Mouse (Mus musculus): ENCODE results near the gene Ptchd3. TPM values are rescaled to one million over a fixed set of nuclear protein-coding genes. Genes with fewer than 3 reads are reported as not detected.

Ptchd3 gene
- polyA plus RNA-seq, 1 experiment = not detected

DNA sequence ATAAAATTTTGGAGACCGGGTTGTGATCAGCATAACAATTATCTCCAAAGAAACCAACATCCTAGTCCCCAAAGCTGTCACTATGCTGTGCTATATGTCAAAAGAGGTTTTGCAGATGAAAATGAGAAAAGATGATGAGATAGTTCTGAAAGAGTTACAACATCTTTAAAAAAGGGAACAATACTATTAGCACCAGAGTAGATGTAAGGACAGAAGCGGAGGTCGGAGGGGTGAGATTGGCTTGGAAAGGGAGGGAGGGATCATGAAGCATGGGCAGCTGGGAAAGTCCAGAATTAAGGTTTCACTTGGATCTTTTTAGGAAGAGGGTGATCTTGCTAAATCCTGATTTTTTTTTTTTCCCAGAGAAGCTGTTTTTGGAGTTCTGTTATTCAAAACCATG is 36.5 kb upstream of the Ptchd3 start:
- Histone ChIP-seq H3K4me1 (ENCODE audit: control insufficient read depth, insufficient read depth, insufficient read length, low read length) (peaks cover 42% of the 10 kb centered on the region; the same call in 1 of the 2 replicates), H3K27ac (ENCODE audit: insufficient read depth, low read depth, low read length) (no peak overlapping the region), H3K4me3 (ENCODE audit: low read depth, low read length) (no peak overlapping the region), H3K27me3 (ENCODE audit: control insufficient read depth, insufficient read depth, low read length) (no peaks in the 10 kb centered on the region), H3K36me3 (ENCODE audit: control insufficient read depth, insufficient read depth, low read length) (no peaks in the 10 kb centered on the region)
- WGBS = 97% methylated on average over 3 of the region's 3 CpGs
- TF ChIP-seq POLR2A (IDR thresholded peaks at IDR 0.05; ENCODE audit: low read depth, low read length) (no peak), CTCF (IDR thresholded peaks at IDR 0.05; ENCODE audit: extremely low read depth, insufficient read length, insufficient replicate concordance, low read depth, low read length) (no peak)

DNA sequence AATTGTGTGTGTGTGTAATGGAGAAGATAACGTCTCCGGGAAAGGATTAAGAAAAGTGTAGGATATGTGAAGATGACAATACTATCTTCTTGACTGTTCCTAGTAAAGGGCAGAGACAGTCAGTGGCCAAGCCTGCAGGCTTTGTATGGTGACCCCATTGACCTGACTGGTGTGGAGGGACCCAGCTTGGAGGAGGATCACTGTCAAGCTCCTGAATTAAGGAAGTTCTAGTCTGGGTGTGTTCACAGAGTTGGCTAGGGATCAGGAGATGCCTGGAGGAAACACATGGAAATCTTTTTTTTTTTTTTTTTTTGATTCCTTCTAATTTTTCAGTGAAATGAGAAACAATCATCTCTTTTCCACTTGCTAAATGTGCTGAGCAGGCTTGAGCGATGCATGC is 35.9 kb upstream of the Ptchd3 start:
- H3K27ac ChIP-seq (ENCODE audit: insufficient read depth, low read depth, low read length) = no peak overlapping the region
- WGBS = 82% methylated on average over 3 of the region's 3 CpGs
- H3K27me3 ChIP-seq (ENCODE audit: control insufficient read depth, insufficient read depth, low read length) = no peaks in the 10 kb centered on the region

DNA sequence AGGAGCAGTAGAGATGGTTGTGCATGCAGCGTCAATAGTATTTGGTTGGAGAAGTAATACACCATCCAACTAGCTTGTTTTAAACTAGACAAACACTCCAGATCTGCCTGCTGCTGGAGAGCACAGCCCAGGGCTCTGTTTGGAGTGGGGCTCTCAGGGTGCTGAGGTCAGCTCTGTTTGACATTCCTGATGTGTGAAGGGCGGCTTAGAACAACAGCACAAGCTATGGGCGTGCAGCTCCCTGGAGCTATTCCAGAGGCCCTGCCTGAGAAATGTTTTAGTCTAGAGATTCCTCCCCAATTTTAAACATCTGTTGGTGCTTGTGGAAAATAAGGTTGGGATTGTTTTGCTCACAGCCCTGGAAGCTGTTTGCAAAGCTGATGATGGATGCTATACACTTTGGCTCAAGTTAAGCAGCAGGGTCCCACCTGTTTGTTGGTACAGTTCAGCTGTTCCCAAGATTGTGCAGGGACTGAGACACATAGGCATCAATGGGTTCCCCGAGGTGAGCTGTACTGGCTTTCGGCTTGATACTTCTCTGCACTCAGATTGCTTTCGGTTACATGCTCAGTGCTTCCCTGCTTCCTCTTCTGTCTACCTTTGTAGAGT is 35.4 kb upstream of the Ptchd3 start:
- TF ChIP-seq CTCF (IDR thresholded peaks at IDR 0.05; ENCODE audit: extremely low read depth, insufficient read length, insufficient replicate concordance, low read depth, low read length) (no peak), POLR2A (IDR thresholded peaks at IDR 0.05; ENCODE audit: low read depth, low read length) (no peak)
- peak overlapping the region; percentile 43 for H3K27ac ChIP-seq (ENCODE audit: insufficient read depth, low read depth, low read length)
- 56% methylated on average over 6 of the region's 6 CpGs for WGBS
- H3K4me3 ChIP-seq (ENCODE audit: low read depth, low read length) = no peak overlapping the region
- H3K36me3 ChIP-seq (ENCODE audit: control insufficient read depth, insufficient read depth, low read length) = no peaks in the 10 kb centered on the region
- no peaks in the 10 kb centered on the region for H3K27me3 ChIP-seq (ENCODE audit: control insufficient read depth, insufficient read depth, low read length)
- H3K4me1 ChIP-seq (ENCODE audit: control insufficient read depth, insufficient read depth, insufficient read length, low read length) = peaks cover 50% of the 10 kb centered on the region; the same call in 1 of the 2 replicates

More for the DNA sequence above, 35.9 kb upstream of the Ptchd3 start:
- TF ChIP-seq CTCF (IDR thresholded peaks at IDR 0.05; ENCODE audit: extremely low read depth, insufficient read length, insufficient replicate concordance, low read depth, low read length) (no peak), POLR2A (IDR thresholded peaks at IDR 0.05; ENCODE audit: low read depth, low read length) (no peak)
- peaks cover 47% of the 10 kb centered on the region; the same call in 1 of the 2 replicates for H3K4me1 ChIP-seq (ENCODE audit: control insufficient read depth, insufficient read depth, insufficient read length, low read length)
- H3K36me3 ChIP-seq (ENCODE audit: control insufficient read depth, insufficient read depth, low read length) = no peaks in the 10 kb centered on the region
- H3K4me3 ChIP-seq (ENCODE audit: low read depth, low read length) = no peak overlapping the region

DNA sequence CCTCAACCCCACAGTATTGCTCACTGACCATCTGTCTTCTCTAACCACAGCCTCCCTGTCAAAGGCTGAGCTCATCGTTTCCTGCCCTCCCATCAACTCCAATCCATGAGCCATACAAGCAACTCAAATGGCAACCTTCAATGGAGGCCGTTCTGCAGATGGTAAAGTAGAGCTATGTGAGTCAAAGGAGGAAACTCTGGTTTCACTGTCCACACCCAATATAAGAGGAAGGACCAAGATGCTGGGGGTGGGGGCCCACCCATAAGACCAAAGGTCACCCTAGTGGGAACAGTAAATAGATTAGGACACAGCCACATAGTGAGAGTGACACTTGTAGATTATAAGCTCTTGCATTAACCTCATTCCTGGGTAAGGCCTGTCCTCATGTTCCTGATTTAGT is 34.1 kb upstream of the Ptchd3 start:
- no peaks in the 10 kb centered on the region for H3K36me3 ChIP-seq (ENCODE audit: control insufficient read depth, insufficient read depth, low read length)
- TF ChIP-seq CTCF (IDR thresholded peaks at IDR 0.05; ENCODE audit: extremely low read depth, insufficient read length, insufficient replicate concordance, low read depth, low read length) (no peak), POLR2A (IDR thresholded peaks at IDR 0.05; ENCODE audit: low read depth, low read length) (no peak)
- H3K27me3 ChIP-seq (ENCODE audit: control insufficient read depth, insufficient read depth, low read length) = no peaks in the 10 kb centered on the region
- H3K27ac ChIP-seq (ENCODE audit: insufficient read depth, low read depth, low read length) = peak overlapping the region; percentile 69
- no peak overlapping the region for H3K4me3 ChIP-seq (ENCODE audit: low read depth, low read length)
- WGBS = 47% methylated on average over 2 of the region's 2 CpGs
- peaks cover 58% of the 10 kb centered on the region; the same call in 1 of the 2 replicates for H3K4me1 ChIP-seq (ENCODE audit: control insufficient read depth, insufficient read depth, insufficient read length, low read length)

DNA sequence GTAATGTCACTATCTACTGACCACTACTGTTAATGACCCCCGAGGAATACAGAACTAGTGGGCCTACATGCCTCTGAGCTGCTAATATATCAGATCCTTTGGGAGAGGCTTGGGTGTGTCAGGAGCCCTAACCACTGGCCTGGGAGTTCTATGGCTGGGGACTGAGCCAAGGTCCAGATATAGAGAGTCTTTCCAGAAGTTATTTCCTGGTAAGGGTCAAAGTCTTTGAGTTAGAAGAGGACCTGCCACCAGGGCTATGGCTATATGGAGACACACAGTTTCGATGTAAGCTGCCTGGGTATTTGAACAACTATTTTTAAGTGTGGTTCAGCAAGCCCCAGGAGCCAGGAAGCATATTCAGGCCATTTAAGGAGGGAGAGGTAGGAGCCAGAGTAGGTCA is 31.5 kb upstream of the Ptchd3 start:
- peaks cover 65% of the 10 kb centered on the region; the same call in 1 of the 2 replicates for H3K4me1 ChIP-seq (ENCODE audit: control insufficient read depth, insufficient read depth, insufficient read length, low read length)
- no peaks in the 10 kb centered on the region for H3K27me3 ChIP-seq (ENCODE audit: control insufficient read depth, insufficient read depth, low read length)
- TF ChIP-seq POLR2A (IDR thresholded peaks at IDR 0.05; ENCODE audit: low read depth, low read length) = no peak
- no peak for TF ChIP-seq CTCF (IDR thresholded peaks at IDR 0.05; ENCODE audit: extremely low read depth, insufficient read length, insufficient replicate concordance, low read depth, low read length)
- H3K36me3 ChIP-seq (ENCODE audit: control insufficient read depth, insufficient read depth, low read length) = no peaks in the 10 kb centered on the region
- H3K4me3 ChIP-seq (ENCODE audit: low read depth, low read length) = no peak overlapping the region
- peak overlapping the region; percentile 98 for H3K27ac ChIP-seq (ENCODE audit: insufficient read depth, low read depth, low read length)
- 32% methylated on average over 2 of the region's 2 CpGs for WGBS

DNA sequence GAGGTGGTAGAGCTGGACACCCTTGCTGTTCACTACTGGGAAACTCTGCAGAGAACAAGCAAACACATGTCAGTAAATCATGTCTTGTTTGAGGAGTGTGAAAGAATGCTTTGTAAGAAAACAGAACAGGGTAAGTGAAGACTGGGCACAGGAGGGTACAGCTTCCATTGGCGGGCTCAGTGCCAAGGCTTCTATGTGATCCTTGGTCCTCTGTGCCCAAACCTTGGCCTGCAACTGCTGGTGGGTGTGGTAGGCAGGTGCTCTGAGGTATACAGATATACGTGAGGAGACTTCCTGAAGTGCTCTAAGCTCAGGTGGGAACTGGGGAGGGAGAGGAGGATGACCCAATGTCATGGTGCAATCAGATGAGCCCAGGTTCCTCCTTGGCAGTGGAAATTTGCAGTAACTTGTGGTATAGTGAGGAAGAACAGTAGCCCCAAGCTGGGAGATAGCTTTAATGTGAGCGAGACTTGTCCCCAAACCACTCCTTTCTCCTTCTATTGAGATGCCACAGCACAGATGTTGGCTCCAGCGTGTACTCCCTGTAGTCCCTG is 30.2 kb upstream of the Ptchd3 start:
- WGBS = 34% methylated on average over 4 of the region's 4 CpGs
- Histone ChIP-seq H3K27me3 (ENCODE audit: control insufficient read depth, insufficient read depth, low read length) (no peaks in the 10 kb centered on the region), H3K27ac (ENCODE audit: insufficient read depth, low read depth, low read length) (peak overlapping the region; percentile 98), H3K4me3 (ENCODE audit: low read depth, low read length) (no peak overlapping the region), H3K4me1 (ENCODE audit: control insufficient read depth, insufficient read depth, insufficient read length, low read length) (peaks cover 62% of the 10 kb centered on the region; the same call in 1 of the 2 replicates), H3K36me3 (ENCODE audit: control insufficient read depth, insufficient read depth, low read length) (no peaks in the 10 kb centered on the region)
- TF ChIP-seq CTCF (IDR thresholded peaks at IDR 0.05; ENCODE audit: extremely low read depth, insufficient read length, insufficient replicate concordance, low read depth, low read length) = no peak
- no peak for TF ChIP-seq POLR2A (IDR thresholded peaks at IDR 0.05; ENCODE audit: low read depth, low read length)

DNA sequence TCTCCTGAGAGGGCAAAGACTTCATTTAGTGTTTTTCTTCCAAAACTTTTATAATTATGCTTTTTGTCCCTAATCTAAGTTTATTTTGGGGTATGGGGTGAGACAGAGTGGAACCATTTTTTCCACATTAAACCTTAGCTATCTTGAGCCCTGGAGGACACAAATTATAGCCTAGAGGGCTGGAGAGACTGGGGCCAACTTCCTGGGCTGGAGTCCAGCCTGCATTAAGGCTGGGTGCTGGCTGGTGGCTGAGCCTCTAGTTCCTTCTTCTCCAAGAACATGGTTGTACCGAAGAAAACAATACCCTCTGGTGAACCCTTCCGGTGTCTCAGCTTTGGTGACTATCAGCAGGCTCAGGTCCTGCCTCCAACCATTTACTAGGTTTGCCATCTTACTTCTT is 27.3 kb upstream of the Ptchd3 start:
- Histone ChIP-seq H3K36me3 (ENCODE audit: control insufficient read depth, insufficient read depth, low read length) (no peaks in the 10 kb centered on the region), H3K4me1 (ENCODE audit: control insufficient read depth, insufficient read depth, insufficient read length, low read length) (peaks cover 42% of the 10 kb centered on the region; the same call in 1 of the 2 replicates), H3K27me3 (ENCODE audit: control insufficient read depth, insufficient read depth, low read length) (no peaks in the 10 kb centered on the region), H3K4me3 (ENCODE audit: low read depth, low read length) (no peak overlapping the region), H3K27ac (ENCODE audit: insufficient read depth, low read depth, low read length) (no peak overlapping the region)
- 25% methylated on average over 2 of the region's 2 CpGs for WGBS
- TF ChIP-seq POLR2A (IDR thresholded peaks at IDR 0.05; ENCODE audit: low read depth, low read length) = no peak
- TF ChIP-seq CTCF (IDR thresholded peaks at IDR 0.05; ENCODE audit: extremely low read depth, insufficient read length, insufficient replicate concordance, low read depth, low read length) = no peak
